Mouse (Mus musculus): ENCODE data around the gene Cdyl2.

GRCm38 (mm10) chr8:116731976-116732683, 661 bp downstream of the Cdyl2 start:
- TF ChIP-seq POLR2A (IDR thresholded peaks at IDR 0.05; ENCODE audit: extremely low read depth, insufficient read depth, low read length): no peak
- TF ChIP-seq CTCF (IDR thresholded peaks at IDR 0.05; ENCODE audit: extremely low read depth, insufficient read depth, low read length): no peak

Measured in cortical plate, adult 2 months (tissue).